Mouse (Mus musculus) left cerebral cortex, postnatal 36 days (tissue): ENCODE results near the gene Txnrd1. TPM values are rescaled to one million over a fixed set of nuclear protein-coding genes. Genes with fewer than 3 reads are reported as not detected.

Experiments used
- DNase-seq, 2 experiments: peaks; one replicate each; pipeline ENCODE4 v3.0.0; 2021 to 2022; ENCODE audit warnings: low spot score in 2 of 2, mixed read lengths in 1 of 2
- intact Hi-C: fragments of 180-260 bp; cut with DNase I; formaldehyde crosslinking; loops from one replicate; pipeline ENCODE4 v1.15.1; 2025
- total RNA-seq, 2 experiments: library from RNA; stranded (reverse); gene quantifications; 2 replicates each; pipeline ENCODE4 v1.2.3; 2021

Gene Txnrd1
- total RNA-seq, 2 experiments from 2014 or later: 43.0 to 50.9 TPM

DNA sequence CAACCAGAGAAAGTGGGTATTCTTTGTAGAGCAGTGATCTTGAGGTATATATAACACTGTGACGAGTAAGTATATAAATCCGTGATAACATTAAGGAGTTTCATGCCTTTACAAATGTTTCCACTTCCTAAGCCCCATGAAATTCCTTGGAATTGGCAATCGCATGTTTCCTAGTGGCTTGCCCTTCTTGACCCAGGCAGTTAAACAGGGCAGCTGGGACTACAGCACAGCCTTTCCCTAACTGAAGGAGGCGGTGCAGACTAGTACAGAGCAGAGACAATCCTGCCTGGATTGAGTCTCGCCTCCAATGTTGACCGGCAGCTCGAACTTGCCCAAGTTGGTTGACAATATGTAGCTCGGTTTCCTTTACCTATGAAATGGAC is 25.8 kb downstream of the Txnrd1 start:
- intact Hi-C loops: loop anchor here (2.0 to 5.0 kb wide), 2 partner anchors 47 to 97 kb away; no protein-coding TSS in a partner anchor

GRCm38 (mm10) chr10:82860181-82860928 is 26.6 kb downstream of the Txnrd1 start:
- intact Hi-C loops: loop anchor here (5.0 kb wide), 1 partner anchor 37 kb away; no protein-coding TSS in a partner anchor

More for the DNA sequence above, 25.8 kb downstream of the Txnrd1 start:
- DNase-seq: peak; percentile 22 to 25

DNA sequence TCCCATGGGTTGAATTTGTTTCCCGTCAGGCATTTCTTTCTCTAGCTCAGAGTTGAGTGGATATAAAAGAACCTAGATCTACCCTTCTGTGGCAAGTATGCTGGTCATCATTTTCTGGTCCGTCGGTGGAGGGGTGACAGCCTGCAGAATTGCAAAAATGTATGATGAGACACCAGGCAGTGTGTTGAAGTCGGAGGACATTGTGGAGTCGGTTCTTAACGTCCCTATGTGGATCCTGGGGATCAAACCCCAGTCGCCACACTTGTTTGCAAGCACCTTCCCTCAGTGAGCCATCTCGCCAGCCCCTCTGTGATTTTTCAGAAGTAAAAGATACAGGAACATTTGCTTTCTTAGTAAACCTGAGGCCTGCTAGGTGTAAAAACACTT is 27.2 kb downstream of the Txnrd1 start:
- no peak for DNase-seq
- intact Hi-C loops: loop anchor here (5.0 kb wide), 1 partner anchor 36 kb away; no protein-coding TSS in a partner anchor

More at GRCm38 (mm10) chr10:82860181-82860928, 26.6 kb downstream of the Txnrd1 start:
- peak; percentile 59 to 67 for DNase-seq

GRCm38 (mm10) chr10:82863106-82863680 is 29.4 kb downstream of the Txnrd1 start:
- intact Hi-C loops: loop anchor here (5.0 kb wide), 1 partner anchor 34 kb away; no protein-coding TSS in a partner anchor
- no peak for DNase-seq

DNA sequence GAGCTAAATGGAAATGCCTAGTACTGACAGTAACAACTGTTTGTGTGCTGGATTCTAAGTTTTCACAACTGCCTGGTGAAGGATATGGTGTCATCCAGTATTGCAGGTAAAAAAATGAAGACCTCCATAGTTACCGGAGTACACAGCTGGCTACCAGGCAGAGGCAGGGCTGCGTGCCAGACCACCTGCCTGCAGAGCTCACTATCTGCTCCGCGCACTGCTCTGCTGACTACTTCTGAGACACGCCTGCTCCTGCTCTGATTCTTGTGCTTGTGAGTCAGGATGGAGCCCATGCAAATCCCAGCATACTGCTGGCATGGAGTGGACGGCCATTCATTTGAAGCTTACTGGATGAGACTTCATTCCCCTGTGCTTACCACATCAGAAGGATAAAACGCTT is 30.1 kb downstream of the Txnrd1 start:
- DNase-seq: no peak
- intact Hi-C loops: loop anchor here (5.0 kb wide), 1 partner anchor 33 kb away; no protein-coding TSS in a partner anchor

DNA sequence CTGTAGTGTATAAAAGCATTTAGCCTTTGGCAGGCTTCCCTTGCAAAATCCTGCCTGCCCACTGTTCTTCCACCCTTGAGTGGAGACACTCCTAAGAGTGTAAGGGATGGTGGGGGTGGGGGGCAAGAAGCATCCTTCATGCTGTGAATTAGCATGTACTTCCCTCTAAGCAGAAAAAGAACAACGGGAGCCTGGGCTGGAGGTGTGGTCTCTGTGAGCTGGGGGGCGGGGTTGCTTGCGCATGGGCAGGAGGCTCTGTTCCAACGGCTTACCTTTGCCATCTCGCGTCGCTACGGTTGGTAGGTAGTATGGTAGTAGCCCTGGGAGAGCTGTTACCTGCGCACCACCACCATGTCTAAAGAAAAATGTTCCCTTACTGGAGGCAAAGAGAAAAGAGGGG is 32.6 kb downstream of the Txnrd1 start, which contains the start of gene Eid3:
Gene Eid3, plus strand, starts transcription at position 271 of the 400 bp plus-strand sequence.
- intact Hi-C loops: no loop called here
- DNase-seq: no peak

GRCm38 (mm10) chr10:82866832-82867231 is 33.1 kb downstream of the Txnrd1 start:
- intact Hi-C loops: no loop called here
- no peak for DNase-seq

DNA sequence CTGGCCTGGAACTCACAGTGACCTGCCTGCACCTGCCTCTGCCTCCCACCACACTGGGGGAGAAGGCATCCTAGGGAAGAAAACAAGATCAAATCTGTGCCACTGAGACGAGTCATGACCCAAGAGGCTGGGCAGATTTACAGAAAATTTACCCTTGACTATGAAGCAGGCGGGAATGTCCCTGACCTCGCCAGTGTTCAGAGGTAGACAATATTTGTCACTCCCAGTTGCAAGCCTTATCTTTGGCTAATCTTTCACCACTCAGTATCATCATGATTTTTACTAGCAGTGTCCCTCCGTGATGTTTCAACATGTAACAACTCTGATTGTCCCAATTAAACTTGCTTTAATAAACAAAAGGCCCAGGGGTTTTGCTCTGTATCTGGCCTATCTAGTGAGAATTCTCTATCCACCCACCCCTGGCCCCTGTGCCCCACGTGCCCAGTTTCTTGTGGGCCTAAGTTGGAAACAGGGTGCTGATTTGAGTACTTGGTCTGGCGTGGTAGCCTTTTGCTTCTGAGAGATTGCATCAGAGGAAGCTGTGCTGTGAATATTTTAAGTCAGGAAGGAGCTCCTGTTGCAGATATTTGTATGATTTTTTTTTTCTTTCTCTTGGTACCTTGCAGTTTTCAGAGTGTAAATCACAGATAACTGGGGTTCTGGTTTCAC is 34.8 kb downstream of the Txnrd1 start:
- intact Hi-C loops: no loop called here
- DNase-seq: no peak

DNA sequence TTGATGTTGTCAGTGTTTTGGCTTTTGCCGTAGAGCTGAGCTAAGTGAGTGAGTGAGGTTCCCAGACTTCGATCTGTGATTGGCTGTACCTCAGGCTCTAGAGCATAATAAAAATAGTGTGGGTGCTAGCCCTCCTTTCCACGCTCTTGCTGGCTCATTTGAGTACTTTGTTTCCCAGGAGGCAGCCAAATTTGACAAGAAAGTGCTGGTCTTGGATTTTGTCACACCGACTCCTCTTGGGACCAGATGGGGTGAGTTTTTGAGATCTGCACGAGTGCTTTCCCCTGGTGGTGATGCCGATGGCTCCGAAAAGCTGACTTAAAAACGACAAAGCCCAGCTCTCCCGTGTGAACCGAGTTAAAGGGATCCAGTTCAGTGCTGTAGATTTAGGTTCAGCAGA is 41.7 kb downstream of the Txnrd1 start:
- DNase-seq: no peak
- intact Hi-C loops: no loop called here

DNA sequence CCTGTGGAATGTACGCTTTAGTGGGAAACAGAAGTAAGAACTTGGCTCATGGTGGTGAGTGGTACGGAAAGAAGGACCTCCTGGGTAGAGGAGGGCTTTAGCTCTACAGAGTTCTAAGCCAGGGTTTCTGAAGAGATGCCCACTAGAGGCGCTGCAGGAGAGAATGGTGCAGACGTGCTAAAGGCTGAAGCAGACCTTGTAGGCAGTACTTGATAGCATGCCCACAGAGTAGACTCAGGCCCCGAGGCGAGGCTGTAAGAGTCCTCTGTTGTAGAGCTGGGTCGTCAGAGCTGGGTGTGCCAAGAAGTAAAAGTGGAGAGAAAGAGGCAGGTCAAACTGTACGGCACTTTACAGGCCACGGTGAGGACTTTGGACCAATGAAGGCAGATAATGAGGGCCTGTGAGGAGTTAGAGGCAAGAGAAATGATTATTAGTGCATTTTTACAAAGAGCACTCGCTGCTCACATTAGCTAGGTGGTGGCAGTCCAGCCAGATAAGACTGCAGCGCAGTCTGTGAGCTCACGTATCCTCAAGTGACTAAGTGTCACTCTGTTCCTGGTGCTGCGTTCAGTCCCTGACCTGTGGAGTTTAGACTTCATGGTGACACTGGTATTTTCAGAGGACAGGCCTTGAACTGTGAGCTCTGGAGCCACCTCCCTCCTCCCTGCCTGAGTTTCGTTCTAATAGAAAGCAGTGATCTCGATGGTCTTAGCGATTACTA is 42.5 kb downstream of the Txnrd1 start:
- no peak for DNase-seq
- intact Hi-C loops: no loop called here

- DNase-seq: no peak
- intact Hi-C loops: no loop called here
Measured at GRCm38 (mm10) chr10:82887354-82887753, 53.6 kb downstream of the Txnrd1 start.

DNA sequence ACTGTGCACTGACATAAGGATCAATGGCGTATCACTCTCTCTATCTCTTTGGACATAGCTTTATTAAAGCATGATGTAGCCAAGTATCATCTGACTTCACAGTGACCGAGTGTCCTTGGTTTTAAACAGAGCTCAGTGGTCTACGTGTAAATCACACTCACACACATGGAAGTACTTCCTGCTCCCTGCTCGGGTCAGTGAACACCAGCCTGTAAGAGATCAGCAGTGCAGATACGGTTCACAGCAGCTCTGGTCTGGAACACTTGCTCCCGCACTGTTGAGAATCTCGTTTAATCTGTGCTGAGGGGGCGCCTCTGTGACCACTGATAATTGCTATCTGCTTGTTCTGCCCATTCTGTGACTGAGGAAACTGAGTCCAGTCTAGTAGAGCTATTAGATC is 54.8 kb downstream of the Txnrd1 start:
- no peak for DNase-seq
- intact Hi-C loops: no loop called here

DNA sequence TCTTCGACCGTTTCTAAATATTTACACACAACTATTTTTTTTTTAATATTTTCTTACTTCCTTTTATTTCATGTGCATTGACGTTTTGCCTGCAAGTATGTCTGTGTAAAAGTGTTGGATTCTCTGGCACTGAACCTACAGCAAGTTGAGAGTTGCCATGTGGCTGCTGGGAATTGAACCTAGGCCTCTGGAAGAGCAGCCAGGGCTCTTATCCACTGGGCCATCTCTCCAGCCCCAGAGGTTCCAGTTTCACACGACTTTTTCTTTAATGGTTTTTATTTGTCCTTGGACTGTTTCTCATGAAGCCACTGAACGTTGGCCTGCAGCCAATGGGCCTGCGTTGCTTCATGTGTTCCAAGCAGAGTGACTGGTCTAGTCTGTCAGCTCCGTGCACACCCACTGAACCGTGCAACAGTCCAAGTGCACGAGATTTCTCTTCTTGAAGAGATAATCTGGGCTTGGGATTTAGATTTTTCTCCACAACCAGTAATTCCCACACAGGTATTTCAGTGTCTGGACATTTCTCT is 55.8 kb downstream of the Txnrd1 start:
- DNase-seq: no peak
- intact Hi-C loops: no loop called here

GRCm38 (mm10) chr10:82890936-82891335 is 57.2 kb downstream of the Txnrd1 start:
- intact Hi-C loops: no loop called here
- no peak for DNase-seq

DNA sequence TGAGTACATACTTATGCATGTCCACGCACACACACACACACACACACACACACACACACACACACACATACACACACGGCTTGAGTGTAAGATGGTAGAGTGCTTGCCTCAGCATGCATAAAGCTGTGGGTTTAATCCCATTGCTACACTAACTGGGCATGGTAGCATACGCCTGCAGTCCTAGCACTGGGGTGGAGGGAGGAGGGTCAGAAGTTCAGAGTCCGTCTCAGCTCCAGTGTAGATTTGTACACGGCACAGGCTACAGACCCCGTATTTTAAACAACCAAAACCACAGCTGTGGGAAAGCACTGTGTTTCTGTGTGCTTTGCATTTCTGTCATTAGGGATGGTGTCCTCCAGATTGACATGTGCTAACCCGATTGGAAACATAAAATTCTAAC is 57.7 kb downstream of the Txnrd1 start:
- intact Hi-C loops: no loop called here
- no peak for DNase-seq

GRCm38 (mm10) chr10:82892442-82893055 is 58.8 kb downstream of the Txnrd1 start:
- intact Hi-C loops: no loop called here
- no peak for DNase-seq

DNA sequence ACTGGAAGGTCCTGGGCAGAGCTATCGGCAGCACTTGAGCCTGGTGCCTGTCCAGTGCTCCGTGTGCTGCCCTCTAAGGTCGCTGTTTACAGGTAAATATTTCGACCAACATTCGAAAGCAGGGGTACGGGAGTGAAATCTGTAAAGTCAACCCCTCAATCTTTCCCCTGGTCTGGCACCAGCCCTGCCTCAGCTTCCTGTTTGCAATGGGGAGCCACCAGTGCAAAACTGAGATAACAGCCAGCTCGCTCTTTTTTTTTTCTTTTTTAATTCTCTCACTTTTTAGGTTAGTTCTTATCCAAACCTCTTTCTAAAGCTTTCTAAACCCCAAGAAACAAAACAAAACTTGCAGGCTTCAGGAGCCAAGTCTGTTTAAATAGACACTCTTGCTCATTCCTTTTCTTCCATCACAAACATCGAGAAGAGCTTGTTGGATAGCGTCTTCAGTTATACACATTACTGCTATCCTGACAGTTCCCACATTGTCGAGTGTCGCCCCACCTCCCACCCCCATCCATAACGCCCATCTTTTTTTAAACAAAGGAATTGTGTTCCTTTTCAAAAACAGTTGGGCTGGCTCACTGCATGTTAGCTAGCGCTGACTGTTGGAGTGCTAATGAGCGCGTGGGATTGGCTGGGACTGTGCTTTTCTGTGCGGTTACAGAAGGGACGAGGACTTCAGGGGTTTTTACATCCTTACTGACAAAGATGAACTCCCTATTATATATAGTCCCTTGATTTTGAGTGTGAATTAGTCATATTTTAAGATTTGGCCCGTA is 60.3 kb downstream of the Txnrd1 start:
- peak; percentile 42 to 45 for DNase-seq
- intact Hi-C loops: no loop called here

DNA sequence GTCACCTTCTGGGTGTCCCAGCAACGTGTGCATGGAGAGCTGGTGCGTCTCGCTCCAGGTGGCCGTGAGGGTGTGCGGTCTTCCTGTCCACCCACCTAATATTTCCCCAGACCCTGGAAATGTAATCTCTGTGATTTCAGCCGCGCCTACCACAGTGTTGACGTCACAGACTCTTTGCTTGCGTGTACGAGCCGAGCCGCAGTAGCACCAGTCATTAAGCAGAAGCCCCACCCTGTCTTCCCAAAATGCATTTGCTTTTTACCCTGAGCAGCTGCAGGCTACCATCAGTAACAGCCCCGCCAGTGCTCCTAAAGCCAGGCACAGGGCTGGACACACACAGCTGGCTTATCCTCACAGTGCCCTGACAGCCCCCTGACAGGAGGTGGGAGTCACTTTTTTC is 64.2 kb downstream of the Txnrd1 start:
- intact Hi-C loops: loop anchor here (5.0 kb wide), 1 partner anchor 36 kb away; no protein-coding TSS in a partner anchor
- no peak for DNase-seq
